Mouse (Mus musculus) ES-E14 (cell line): ENCODE data around the gene Smim11.

Source experiments
- CHD2 ChIP-seq: IDR thresholded peaks from 2 replicates; pipeline ENCODE4 v1.6.1; 2014; ENCODE audit warnings: mild to moderate bottlenecking, low read depth, low read length, inconsistent platforms
- MAFK ChIP-seq: IDR thresholded peaks from 2 replicates; pipeline ENCODE4 v1.6.1; 2014; ENCODE audit warnings: mild to moderate bottlenecking, low read depth, low read length, inconsistent platforms; ENCODE audit not compliant: insufficient read depth
- ZC3H11A ChIP-seq: IDR thresholded peaks from 2 replicates; pipeline ENCODE4 v1.6.1; 2012; ENCODE audit warnings: low read depth, mild to moderate bottlenecking, inconsistent platforms, low read length, borderline replicate concordance

DNA sequence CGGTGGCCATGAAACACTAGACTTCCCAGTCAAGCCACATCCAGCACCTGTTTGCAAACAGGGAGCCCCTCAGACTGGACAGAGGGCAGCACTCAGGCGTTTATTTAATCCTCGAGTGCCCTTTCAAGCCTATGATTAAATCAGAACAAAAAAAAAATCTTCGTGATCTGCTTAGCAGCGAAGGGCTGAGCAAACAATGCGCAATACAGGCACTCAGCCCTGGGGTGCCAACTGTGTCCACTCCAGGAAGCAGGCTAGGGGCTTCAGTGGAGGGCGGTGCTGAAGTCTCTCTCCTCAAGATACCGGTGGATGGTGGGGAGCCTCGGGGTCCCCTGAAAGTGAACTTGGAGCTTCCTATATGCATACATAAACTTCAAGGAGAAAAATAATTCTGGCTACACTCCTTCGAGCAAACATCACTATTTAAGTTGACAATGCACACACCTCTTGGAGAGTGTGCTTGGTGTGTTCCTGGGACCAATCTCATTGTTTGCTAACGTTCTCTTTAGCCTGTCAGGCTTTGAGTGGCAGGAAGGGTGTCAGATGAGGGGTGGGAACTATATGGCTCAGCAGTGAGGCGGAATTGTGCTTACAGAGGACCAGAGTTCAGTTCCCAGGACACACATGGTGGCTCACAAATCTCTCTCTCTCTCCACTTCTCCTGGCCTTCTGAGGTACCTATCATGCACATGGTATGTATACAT, 6.7 kb upstream of the Smim11 start:
- TF ChIP-seq ZC3H11A (no peak), MAFK (no peak), CHD2 (no peak)
